Mouse (Mus musculus): ENCODE results near the gene Atad1.
A peak's percentile ranks its signal among the peaks of the same experiment; 100 is the strongest.
"Not testable (repeated sequence)": the region's sequence is repeated elsewhere in the genome, so short reads cannot be mapped to it uniquely, and the experiment has no call there.

Atad1 gene

DNA sequence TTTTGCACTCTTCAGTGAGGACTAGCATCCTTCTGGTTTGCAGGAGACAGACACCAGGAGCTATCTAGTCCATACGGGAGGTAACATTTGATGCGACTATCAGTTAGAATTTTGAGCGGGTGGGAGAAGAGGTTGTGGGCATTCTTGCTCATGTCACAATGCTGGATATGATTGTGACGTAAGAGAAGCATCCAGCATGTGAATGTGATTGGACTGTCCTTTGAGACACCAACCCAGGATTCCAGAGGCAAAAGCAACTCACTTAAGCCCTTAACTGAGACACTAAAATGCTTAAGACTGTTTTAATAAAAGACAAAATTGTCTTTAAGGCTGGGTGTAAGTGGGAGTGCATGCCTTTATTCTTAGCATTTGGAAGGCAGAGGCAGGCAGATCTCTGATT, at the start of gene Atad1:
Gene Atad1 (minus strand): TSS at position 101 of the 400 bp plus-strand sequence.
- no peak for DNase-seq (ENCODE audit: low spot score)

DNA sequence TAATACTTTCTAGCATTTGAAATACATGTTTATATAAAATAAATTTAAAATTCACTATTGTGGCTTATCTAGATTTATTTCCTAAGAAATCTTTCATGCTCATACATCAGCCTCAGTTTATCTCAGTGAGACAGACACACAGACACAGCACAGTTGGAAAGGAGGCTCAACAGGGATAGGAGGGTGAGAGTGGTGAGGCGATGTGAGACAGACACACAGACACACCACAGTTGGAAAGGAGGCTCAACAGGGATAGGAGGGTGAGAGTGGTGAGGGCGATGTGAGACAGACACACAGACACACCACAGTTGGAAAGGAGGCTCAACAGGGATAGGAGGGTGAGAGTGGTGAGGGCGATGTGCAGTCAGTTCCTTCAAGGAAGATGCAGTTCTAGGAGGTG, 48.4 kb upstream of the Atad1 start:
- DNase-seq (ENCODE audit: low spot score) = not testable (repeated sequence)

DNA sequence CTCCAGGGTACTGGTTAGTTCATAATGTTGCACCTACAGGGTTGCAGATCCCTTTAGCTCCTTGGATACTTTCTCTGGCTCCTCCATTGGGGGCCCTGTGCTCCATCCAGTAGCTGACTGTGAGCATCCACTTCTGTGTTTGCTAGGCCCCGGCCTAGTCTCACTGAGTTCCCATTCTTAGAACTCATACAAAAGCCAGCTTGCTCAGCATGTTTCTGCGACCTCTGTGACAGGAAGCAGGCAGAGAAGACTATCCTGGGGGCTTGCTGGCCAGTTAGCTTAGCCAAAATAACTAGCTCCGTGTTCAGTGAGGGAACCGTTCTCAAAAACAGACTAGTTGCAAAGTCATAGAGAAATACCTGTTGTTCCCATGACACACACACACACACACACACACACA, 47.8 kb upstream of the Atad1 start:
- not testable (repeated sequence) for DNase-seq (ENCODE audit: low spot score)

DNA sequence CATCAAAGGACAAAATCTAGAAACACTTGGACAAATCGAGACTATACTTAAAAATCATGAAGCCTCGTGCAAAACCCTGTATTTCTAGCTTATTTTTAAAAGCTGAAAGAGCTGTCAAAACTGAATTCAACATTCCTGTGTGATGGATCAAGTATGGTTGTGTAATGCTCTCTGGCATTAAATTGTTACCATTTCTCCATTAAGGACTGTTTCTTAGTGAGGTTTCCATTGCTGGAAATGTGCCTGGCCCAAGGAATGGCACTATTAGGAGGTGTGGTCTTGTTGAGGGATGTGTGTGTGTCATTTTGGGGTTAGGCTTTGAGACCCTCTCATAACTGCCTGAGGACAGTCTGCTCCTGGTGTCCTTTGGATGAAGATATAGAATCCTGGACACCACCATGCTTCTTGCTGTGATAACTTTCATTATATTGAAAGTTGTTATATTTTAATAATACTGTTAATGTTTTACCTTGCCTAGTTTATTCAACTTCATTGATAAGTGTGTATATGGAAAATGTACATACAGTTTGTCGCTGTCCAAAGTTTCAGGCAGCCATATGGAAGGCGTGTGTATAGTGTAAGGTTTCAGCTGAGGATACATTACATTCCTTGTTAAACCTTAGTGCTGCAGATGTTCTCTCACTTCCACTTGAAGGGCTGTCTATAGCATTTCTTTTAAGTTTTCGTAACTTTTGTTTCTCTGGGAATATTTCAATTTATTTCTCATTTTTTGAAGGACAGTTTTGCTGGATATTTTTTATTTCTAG, 41.9 kb upstream of the Atad1 start:
- DNase-seq (ENCODE audit: low spot score) = no peak

DNA sequence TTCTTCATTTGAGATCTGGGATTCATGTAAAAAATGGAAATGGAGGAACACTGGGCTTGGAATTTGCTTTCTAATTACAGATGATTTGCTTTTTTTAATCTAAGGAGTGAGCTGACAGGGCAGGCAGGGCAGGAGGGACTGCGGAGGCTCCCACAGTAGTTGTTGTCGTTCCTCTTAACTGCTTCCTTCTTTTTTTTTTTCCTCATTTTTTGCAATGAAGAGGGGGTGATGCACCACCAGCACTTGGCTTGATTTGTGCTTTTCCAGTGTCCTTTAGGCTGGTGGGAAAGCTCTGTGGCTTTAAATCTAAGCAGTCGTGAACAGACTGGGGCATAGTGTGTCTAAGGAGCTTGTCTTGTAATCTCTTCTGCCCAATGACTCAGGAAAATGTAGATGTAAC, 39.5 kb upstream of the Atad1 start:
- no peak for DNase-seq (ENCODE audit: low spot score)

DNA sequence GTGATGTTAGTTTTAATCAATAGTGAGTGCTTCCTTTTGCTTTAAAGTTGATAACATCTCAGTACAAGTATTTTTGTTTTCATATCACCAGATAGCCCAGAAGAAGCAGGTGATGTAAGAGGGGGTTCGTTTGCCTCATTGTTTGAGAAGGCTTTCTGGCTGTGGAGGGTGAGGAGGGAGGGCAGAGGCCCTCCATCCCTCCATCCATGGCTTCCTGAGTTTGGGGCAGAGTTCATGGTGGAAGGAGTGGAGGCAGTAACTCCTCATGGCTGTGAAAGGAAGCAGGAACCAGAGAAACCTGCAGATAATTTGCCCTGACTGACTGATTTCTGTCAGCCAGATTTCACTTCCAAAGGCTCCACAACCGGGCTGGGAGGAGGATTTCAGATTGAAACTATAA, 38.8 kb upstream of the Atad1 start:
- no peak for DNase-seq (ENCODE audit: low spot score)

DNA sequence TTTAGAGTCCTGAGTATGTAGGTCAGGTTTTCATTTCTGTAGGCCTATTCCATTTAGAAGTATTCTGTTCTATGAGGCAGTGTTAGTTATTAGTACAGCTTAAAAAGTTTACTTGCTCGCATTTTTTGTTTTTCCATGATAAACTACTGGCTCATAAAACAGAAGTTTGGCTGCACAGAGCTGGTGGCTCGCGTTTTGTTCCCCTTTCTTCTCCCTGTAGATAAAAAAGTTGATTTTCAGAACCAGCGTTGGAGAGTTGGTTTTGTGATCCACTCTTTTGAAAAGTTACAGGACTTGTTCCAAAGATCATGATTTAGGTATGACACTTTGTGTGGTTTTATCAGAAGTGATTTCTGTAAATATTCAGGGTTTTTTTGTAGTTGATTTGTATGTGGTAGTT, 22.9 kb upstream of the Atad1 start:
- DNase-seq (ENCODE audit: low spot score) = no peak

DNA sequence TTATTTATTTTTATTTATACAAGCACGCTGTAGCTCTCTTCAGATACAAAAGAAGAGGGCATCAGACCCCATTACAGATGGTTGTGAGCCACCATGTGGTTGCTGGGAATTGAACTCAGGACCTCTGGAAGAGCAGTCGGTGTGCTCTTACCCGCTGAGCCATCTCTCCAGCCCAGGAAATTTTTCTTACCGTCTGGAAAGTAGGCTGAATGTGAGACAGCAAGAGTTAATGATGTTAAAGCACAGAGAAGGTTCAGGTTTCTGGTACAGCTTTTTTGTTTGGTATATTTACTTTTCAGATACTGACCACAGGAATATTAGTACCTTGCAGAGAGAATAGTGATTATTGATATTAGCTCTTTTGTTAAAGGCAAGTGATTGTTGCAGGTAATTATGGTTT, 21.6 kb upstream of the Atad1 start:
- DNase-seq (ENCODE audit: low spot score) = no peak

DNA sequence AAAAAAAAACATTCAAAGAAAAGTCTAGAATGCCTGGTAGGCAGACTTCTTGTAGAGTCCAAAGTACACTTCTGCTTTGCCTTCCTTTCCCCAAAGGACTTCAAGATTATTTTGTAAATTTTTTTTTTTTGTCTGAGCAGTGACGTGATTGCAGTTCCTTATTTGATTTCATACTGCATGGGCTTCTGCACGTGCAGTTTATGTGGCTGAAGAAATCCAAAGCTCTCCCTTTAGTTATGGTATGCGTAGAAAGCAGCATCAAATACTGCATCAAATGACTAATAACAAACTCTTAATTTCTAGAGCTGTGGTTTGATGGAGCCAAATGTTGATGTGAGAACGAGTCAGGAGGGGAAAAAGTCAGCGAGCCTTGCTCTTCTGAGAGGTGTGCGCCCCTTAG, 20.9 kb upstream of the Atad1 start:
- no peak for DNase-seq (ENCODE audit: low spot score)

DNA sequence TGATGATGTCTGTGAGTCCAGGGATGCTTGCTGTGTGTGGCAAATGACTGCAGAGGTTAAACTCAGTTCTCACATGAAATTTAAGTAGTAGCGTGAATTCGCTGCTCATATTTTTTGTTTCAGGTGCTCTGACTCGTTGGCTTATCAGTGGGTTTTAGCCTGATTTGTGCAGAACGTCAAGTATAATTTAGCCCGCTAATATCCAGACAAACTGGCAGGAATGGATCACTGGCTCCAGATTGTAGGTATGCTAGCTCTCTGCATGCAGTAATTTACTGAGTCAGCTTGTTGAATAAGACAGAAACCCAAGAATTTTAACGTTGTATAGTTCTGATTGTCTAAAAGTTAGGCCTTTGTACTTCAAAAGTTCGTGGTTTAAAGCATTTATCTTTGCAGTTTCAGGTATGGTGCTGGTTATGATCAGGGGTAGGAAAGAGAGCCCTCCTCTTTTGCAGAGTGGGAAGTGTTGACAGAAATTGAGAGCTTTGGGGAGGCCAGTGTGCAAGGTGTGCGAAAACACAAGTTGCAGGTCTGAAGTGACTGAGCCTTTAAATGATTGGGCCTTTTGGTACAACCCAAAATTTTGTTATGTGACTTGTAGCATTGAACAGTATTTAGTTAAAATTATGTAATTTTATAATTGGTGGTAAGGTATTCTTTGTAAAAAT, 19.9 kb upstream of the Atad1 start:
- no peak for DNase-seq (ENCODE audit: low spot score)

DNA sequence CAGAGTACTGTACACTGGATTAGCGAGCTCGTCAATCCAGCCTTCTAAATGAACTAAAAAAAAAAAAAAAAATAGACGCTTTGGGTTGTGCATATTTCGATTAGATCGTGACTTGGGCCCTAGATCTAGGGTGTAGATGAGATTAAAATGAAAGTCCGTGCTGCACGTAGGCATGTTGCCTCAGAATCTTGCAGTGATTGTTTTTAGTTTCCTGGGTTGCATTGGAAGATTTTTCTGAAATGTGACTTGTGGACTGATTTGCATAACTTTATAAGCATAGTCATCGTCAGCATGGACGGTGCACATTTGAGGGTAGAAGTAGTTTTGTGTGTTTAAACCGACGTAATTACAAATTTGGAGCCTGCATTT, 19.2 kb upstream of the Atad1 start:
- DNase-seq (ENCODE audit: low spot score) = no peak

DNA sequence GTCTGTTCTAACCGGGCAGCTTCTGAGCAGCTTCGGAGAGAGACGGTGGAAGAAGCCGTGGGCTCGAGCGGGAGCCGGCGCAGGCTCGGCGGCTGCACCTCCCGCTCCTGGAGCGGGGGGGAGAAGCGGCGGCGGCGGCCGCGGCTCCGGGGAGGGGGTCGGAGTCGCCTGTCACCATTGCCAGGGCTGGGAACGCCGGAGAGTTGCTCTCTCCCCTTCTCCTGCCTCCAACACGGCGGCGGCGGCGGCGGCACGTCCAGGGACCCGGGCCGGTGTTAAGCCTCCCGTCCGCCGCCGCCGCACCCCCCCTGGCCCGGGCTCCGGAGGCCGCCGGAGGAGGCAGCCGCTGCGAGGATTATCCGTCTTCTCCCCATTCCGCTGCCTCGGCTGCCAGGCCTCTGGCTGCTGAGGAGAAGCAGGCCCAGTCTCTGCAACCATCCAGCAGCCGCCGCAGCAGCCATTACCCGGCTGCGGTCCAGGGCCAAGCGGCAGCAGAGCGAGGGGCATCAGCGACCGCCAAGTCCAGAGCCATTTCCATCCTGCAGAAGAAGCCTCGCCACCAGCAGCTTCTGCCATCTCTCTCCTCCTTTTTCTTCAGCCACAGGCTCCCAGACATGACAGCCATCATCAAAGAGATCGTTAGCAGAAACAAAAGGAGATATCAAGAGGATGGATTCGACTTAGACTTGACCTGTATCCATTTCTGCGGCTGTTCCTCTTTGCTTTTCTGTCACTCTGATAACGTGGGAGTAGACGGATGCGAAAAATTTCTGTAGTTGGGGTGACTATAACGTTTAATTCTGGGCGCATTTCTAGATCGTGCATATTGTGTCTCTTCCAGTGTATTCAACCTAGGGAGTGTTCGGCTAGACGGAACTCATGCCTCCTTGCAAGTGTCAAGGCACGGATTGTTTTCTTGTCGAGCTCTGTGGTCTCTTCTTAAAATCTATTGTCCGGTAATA, 18.5 kb upstream of the Atad1 start:
- DNase-seq (ENCODE audit: low spot score) = no peak

DNA sequence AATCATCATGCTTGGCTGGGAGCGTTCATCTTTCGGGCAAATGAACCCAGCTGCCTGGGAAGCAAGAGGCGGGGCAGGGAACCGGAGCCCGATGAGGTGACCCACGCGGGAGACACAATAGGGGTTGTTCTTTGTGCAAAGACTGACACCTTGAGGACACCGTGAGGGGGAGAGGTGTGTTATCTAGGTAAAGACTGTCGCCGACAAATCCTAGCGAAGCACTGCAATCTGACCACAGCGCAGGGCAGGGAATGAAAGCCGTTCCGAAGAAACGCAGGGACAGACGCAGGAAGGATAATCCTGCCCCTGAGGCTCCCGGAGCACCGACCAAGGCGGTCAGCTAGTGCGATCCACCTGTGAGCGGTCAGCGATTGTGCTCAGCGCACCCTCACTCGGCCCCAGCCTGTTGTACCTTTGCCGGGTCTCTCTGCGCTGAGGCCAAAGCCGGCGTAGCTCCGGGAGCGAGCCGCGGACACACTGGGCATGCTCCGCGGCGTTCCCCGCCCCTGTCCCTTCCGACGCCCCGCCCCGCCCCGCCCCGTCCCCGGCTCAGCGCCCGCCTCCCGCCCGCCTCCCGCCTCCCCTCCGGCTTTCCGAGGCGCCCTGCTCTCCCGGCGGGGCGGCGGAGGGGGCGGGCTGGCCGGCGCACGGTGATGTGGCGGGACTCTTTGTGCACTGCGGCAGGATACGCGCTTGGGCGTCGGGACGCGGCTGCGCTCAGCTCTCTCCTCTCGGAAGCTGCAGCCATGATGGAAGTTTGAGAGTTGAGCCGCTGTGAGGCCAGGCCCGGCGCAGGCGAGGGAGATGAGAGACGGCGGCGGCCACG, 17.5 kb upstream of the Atad1 start, which contains the start of gene Pten:
Gene Pten (plus strand): TSS at position 598 of the 826 bp plus-strand sequence.
- DNase-seq (ENCODE audit: low spot score) = peak; percentile 89

DNA sequence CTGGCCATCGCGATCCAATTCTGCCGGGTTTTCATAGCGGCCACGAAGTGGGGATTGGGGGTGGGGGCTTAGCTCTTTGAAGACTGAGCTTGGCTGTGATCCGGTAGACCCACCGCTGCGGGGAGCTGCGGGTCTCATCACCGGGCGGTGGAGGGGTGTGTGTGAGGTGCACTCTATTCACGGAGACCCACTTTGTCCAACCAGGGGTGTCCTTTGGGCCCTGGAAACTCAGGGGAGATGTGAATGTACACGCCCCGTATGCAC, 17.0 kb upstream of the Atad1 start:
- no peak for DNase-seq (ENCODE audit: low spot score)

DNA sequence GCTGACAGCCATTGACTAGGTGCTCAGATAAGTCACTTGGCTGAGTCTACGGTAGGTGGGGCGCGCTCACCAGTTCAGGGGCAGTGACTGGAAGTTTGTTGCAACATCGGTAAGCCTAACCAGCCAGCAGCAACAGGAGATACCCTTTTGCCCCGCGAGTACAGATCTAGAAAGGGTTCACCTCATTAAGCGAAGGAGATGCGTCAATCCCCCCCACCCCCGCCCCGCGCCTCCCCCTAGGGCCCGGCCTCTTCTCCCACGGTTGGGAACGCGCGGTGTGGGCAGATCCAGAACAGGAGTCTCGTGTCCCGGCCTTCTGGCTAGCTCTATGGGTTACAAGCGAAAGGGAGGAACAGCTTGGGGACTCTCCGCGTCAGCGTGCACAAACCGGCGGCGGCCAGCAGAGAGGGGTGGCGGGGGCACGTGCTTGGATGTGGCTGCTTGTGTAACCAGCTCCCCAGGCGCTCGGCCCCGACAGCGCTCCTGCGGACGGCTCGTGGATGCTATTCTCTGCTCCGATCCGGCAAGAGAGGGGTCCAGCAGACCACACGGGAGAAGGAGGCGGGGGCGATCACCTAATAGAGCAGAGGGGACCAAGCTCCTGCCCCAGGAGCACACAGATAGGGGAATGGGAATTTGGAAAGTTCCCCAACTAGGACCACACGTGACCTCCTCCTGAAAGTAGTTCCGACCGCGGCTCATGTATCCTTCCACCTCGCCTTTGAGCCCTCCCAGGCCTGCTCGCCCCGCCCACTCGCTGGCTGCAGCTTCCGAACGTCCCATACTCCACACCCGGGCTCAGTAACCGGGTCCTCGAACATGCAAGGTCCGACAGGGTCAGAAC, 16.4 kb upstream of the Atad1 start:
- DNase-seq (ENCODE audit: low spot score) = peak; percentile 94

DNA sequence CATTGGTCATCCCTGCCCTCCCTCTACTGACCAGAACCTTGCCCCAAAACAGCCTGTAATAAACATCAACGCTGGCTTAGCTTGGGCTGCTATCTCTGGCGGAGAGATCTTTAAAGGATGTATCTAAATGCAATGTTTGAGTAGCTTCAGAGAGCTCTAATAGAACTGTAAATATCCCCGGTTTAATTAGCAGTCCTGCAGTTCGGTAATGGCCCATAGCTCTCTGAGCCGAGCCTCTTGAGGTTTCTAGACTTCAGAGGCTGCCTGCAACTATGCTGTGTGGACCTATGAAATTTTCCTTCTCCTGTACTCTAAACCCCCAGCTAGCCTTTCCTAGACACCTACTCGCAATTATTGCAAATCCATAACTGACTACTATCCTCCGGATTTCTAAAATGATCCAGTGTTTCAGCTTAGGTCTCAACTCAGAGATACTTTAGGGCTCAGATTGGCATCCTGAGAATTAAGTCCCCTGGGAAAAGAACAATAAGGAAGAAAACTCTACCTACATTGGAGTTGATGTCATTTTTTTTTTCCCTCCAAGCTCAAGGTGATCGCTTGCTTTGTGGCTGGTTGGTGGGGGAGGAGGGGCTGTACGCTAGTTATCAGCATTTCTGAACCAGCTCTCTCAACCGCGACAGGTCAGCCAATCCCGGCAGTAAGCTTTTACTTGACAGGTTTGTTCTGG, 15.7 kb upstream of the Atad1 start:
- no peak for DNase-seq (ENCODE audit: low spot score)

DNA sequence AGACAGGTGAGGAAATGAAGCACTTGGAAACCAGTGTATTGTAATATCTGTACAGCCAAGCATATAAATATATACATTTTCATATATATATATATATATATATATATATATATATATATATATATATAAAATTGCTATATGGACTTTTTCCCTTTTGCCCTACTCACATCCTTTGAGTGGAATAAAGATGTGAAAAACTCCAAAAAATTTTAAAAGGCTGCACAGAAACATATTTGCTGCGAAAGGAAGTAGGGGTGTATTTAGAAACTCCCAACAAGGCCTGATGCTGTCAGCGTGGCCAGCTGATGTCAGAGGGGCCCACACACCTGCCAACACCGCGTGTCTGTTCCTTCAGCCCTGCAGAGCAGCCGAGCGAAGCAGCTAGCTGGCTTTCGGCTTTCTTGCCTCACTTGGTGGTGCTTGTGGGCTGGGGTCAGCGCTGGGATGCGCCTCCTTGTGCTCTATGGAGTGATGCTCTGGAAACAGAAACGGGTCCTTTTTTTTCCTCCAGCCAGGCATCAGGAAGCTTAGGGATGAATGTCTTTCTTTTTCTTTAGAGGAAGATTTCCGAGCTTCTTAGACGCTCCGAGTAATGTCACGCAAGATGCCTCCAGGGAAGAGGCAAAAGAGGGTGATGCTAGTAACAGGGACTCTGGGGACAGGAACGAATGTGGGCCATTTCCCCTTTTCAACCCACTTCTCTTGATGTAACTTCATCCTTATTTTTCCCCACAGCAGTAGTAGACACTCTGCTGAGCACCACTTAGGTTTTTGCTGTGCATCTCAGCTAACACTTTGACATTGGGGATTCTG, 14.8 kb upstream of the Atad1 start:
- no peak for DNase-seq (ENCODE audit: low spot score)

DNA sequence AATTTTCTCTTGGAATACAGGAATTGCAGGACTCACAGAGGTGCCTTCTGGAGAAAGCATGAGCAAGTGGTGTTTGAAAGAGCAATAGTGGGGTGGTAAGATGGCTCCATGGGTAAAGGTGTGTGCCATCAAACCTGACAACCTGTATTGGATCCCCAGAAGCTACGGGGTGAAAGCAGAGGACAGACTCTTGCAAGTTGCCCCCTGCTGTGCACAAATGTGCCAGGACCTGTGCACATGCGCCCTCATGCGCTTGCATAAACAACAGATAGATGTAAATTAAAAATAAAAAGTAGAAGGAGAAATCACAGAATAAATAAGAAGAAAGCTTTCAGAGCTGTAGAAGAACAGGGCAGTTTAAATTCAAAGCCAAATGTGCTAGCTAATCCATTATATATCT, 13.8 kb upstream of the Atad1 start:
- DNase-seq (ENCODE audit: low spot score) = no peak

DNA sequence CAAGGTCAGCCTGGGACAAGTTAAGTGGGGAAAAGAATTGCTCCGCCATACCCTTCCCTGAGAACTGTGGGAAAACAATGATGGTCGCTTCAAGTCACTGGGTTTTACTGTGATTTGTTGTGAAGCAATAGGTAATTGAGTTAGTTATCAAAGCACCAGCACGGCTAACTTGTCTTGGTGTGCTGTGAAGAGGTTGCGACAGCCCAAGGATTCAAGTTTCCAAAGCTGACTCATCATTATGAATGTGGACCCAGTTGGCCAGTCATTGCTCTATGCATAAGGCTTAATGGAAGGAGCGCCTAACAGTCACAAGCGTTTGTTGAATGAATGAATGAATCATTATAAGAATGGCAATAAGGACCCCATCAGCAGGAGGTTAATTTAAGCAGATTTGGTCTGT, 12.8 kb upstream of the Atad1 start:
- no peak for DNase-seq (ENCODE audit: low spot score)

DNA sequence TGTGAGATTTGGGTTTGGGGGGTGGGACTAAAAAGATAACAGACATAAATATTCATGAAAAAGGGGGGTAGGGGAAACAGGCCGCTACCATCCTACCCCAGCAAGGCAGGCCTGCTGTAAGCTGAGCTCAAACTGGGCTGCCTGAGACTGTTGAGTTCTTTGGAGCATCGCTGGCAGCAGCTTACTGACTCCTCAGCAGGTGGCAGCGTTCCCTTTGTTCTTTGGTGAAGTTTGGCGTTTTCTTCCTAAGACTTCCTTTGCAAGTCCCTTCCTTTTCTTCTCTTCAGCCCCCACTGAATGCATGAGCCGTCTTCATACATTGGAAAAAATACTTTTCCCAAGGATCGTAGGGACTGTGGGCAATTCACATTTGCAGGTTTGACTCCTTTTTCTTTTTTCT, 9.8 kb upstream of the Atad1 start:
- no peak for DNase-seq (ENCODE audit: low spot score)
